Mouse (Mus musculus) E14TG2a.4 (cell line): ENCODE measurements at regions not wholly inside any gene's neighbourhood (a gene's known extent, or its start where the extent isn't known, plus 50 kb on each side); places are given as distances from the start of the nearest gene placed in this dataset.

ENCODE experiments used
- CTCF ChIP-seq: conservative IDR thresholded peaks from 2 replicates; pipeline ENCODE4 v1.5.1; 2014; ENCODE audit warnings: low read length
- NANOG ChIP-seq: IDR thresholded peaks from 2 replicates; pipeline ENCODE4 v1.6.1; 2014; ENCODE audit warnings: borderline replicate concordance, low read length, mixed read lengths

DNA sequence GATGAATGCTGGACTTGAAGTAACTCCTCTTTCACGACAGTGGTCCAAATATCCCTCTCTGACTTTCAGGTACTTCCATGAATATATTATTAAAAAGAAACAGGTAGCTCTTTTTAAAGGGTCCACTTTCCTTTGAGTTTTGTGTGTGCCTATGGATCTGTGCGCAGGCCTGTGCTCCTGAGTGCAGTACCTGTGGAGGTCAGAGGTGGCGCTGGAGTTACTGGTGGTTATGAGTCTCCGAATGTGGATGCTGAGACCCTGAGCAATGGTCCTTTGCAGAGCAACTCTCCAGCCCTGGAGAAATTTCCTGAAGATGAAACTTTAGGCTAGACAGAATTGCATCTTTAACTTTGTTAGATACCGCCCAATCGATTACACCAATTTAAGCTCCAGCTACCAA is 264.1 kb downstream of the Tcerg1l start:
- TF ChIP-seq CTCF (peak; percentile 69), NANOG (no peak)
